ENCODE assay signal across 8 mouse cellular contexts in the genomic region with DNA sequence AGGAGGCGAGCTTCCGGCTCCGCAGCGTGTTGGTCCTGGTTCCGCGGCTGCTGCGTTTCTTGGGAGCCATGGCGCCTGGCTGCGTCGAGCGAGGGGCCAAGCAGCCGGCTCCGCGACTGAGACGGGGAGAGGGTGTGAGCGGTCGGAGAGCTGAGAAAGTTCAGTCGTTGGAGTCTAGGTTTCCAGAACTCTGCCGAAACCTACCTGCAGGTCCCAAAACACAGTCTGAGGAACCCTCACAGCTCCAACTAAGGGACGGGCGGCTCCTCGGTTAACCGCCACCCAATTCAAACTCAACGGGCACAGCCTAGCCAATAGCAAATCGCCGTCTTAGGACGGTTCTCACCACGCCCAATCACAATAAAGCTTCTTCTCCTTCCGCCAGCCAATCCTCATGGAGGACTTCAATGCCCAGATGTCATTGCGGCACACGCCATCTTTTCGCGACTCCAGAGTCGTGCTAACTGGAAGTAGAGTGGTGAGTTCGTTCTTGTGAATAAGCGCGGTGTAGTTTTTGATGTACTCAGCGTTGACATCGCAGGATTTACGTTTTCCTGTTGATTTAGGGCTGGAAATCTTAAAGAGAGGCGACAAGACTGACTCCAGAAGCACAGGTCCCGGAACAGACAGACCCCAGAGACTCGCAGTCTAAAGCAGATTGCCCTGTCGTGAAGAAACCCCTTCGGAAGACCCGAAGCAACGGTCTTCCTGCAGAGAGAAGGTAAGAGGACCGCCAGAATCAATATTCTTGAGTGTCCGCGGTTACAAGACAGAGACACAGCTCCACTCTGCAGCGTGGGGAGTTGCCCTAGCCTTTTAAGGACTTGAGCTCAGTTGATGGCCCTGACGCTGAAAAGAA. TPM values are rescaled to one million over a fixed set of nuclear protein-coding genes. Genes with fewer than 3 reads are reported as not detected.
DNase-seq lines count a peak whose midpoint lies in the region; ATAC-seq and TF ChIP-seq lines count a peak whose summit lies in the region.

A gene (plus strand): TSS at position 436 of the 859 bp plus-strand sequence.

- WGBS in forebrain, embryonic 15.5 days = under 1% methylated on average over 52 of the region's 52 CpGs
- under 1% methylated on average over 52 of the region's 52 CpGs for WGBS in lung, adult 2 months

- in situ Hi-C loops in ES-E14 (cut with MboI; ENCODE audit: low sequenced_read_pairs in 2 of 2, unreplicated experiment in 2 of 2) = no loop called here

- H3K27ac ChIP-seq in ES-E14 (ENCODE audit: insufficient read depth, low read depth, low read length, poor library complexity, severe bottlenecking) = peak within 1 kb of the TSS; percentile 76
- H3K27ac ChIP-seq in forebrain, embryonic 15.5 days (replicated peaks) = no peak within 1 kb of the TSS

- H3K9ac ChIP-seq in ES-E14 (ENCODE audit: insufficient read depth, low read depth, low read length, poor library complexity, severe bottlenecking) = peak within 1 kb of the TSS; percentile 97
- H3K9ac ChIP-seq in forebrain, embryonic 15.5 days (replicated peaks) = peak within 1 kb of the TSS; percentile 72

- peak within 1 kb of the TSS; percentile 93 for H3K4me2 ChIP-seq in forebrain, embryonic 15.5 days (replicated peaks)

- DNase-seq in ES-E14 (ENCODE audit: low read depth, low spot score) = peak; percentile 97
- peak; percentile 94 for DNase-seq in cerebellum, adult 11-12 months
- DNase-seq in heart, postnatal 25 days (ENCODE audit: low spot score) = peak; percentile 89
- peak; percentile 94 to 98 for DNase-seq in layer of hippocampus, adult 18-20 months (ENCODE audit: low spot score in 2 of 2)
- DNase-seq in lung, adult 2 months = peak; percentile 95
- DNase-seq in thymus, adult 18-20 months = peak; percentile 85 to 94

- ATAC-seq in forebrain, embryonic 15.5 days (replicated peaks) = peak; percentile 100
- peak; percentile 100 for ATAC-seq in neutrophil, adult 5-6 weeks (ENCODE audit: extremely low read depth, insufficient number of reproducible peaks, low FRiP score, poor library complexity, severe bottlenecking)

- peaks cover 3 to 5% of the 10 kb centered on the region in 2 experiments for H3K4me1 ChIP-seq in ES-E14 (ENCODE audit: control insufficient read depth in 2 of 2, insufficient read depth in 2 of 2, low read length in 2 of 2, poor library complexity in 1 of 2)
- peaks cover 27% of the 10 kb centered on the region for H3K4me1 ChIP-seq in forebrain, embryonic 15.5 days
- no peaks in the 10 kb centered on the region for H3K4me1 ChIP-seq in lung, adult 2 months (ENCODE audit: control insufficient read depth, insufficient read depth, low read length)

- no peaks in the 10 kb centered on the region for H3K27me3 ChIP-seq in forebrain, embryonic 15.5 days

- no peaks in the 10 kb centered on the region for H3K9me3 ChIP-seq in ES-E14 (ENCODE audit: control insufficient read depth, insufficient read depth, low read depth, low read length)
- H3K9me3 ChIP-seq in forebrain, embryonic 15.5 days = no peaks in the 10 kb centered on the region

- H3K36me3 ChIP-seq in ES-E14 (ENCODE audit: control insufficient read depth, insufficient read depth, low read length, poor library complexity, severe bottlenecking) = peaks cover 17% of the 10 kb centered on the region
- H3K36me3 ChIP-seq in forebrain, embryonic 15.5 days = peaks cover 19% of the 10 kb centered on the region

- no peak for TF ChIP-seq CTCF in lung, adult 2 months (IDR thresholded peaks at IDR 0.05; ENCODE audit: insufficient read depth, low read length)

- intact Hi-C loops in heart, postnatal 25 days (cut with DNase I) = loop anchor here (5.0 kb wide), 1 partner anchor 75 kb away; a partner anchor contains a TSS

- H3K4me3 ChIP-seq in ES-E14 (ENCODE audit: insufficient read depth in 1 of 2, low read depth in 1 of 2, low read length in 2 of 2, poor library complexity in 1 of 2, severe bottlenecking in 1 of 2) = peak within 1 kb of the TSS; percentile 90 to 95
- H3K4me3 ChIP-seq in forebrain, embryonic 15.5 days = peak within 1 kb of the TSS; percentile 76
- H3K4me3 ChIP-seq in lung, adult 2 months (replicated peaks; ENCODE audit: extremely low read depth, low read depth, low read length) = peak within 1 kb of the TSS; percentile 68

- TF ChIP-seq POLR2A in lung, adult 2 months (IDR thresholded peaks at IDR 0.05; ENCODE audit: borderline replicate concordance, extremely low read depth, low read depth, low read length) = peak; percentile 59; the same call in 1 of the 2 replicates

TF ChIP-seq in ES-E14, 5 proteins besides CTCF, POLR2A, EP300 and RAD21:
- TF ChIP-seq ZC3H11A (IDR thresholded peaks at IDR 0.05; ENCODE audit: borderline replicate concordance, low read depth, low read length) (no peak), CHD2 (IDR thresholded peaks at IDR 0.05; ENCODE audit: low read depth, low read length) (peak; percentile 95), HCFC1 (IDR thresholded peaks at IDR 0.05; ENCODE audit: borderline replicate concordance, insufficient read depth, low read length) (peak; percentile 97)

RNA-seq across cellular contexts. Expression of the gene that starts here (rescaled TPM):
- 23.8 and 32.6 TPM in 2 replicates for total RNA-seq in ES-E14 (2012; rRNA removed)
- polyA plus RNA-seq in forebrain, embryonic 15.5 days (2015; fragmentation: Nextera tagmentation; extraction: Ambion mirVana) = 16.2 and 20.0 TPM in 2 replicates
- total RNA-seq in heart, postnatal 25 days (2021) = 1 to 10 TPM; 7.4 to 7.9 TPM
- 10 to 100 TPM; 21.1 to 24.9 TPM for total RNA-seq in layer of hippocampus, adult 18-20 months (2021)
- 12.3 and 13.7 TPM in 2 replicates for polyA plus RNA-seq in lung, adult 2 months (2012; rRNA removed)
- 22.2 and 25.4 TPM in 2 replicates for total RNA-seq in neutrophil, adult 5-6 weeks (2017)
